Mouse (Mus musculus) adrenal gland, adult 2 months (tissue): Measurements from ENCODE around the gene Jund. TPM values are rescaled to one million over a fixed set of nuclear protein-coding genes. Genes with fewer than 3 reads are reported as not detected.

Source experiments
- DNase-seq: peaks from one replicate; pipeline ENCODE4 v3.0.0; 2021
- long read RNA-seq: library from polyadenylated mRNA; stranded (forward); transcript quantifications from one replicate; pipeline ENCODE4 v2.0.0, GENCODE M21; 2021
- polyA plus RNA-seq: library from polyadenylated mRNA; depleted of rRNA; stranded (reverse); fragments of >200 nt; gene quantifications from 2 replicates; pipeline ENCODE4 v1.2.3, GENCODE M21; 2012; rRNA removed
- total RNA-seq, 2 experiments: library from RNA; stranded (reverse); gene quantifications; 2 replicates each; pipeline ENCODE4 v1.2.3; 2021

Gene Jund
- total RNA-seq: 100 to 1,000 TPM; 214 to 246 TPM
- 1,009 and 1,256 TPM in 2 replicates for polyA plus RNA-seq
- long read RNA-seq, transcript Jund-201 (1 exons, 1,668 nt): major isoform, 642 of 642 reads
- long read RNA-seq, partial matches to known transcripts: 0 of 642 reads
- long read RNA-seq, other reads (novel, unspliced or antisense): 0 of 642 reads

DNA sequence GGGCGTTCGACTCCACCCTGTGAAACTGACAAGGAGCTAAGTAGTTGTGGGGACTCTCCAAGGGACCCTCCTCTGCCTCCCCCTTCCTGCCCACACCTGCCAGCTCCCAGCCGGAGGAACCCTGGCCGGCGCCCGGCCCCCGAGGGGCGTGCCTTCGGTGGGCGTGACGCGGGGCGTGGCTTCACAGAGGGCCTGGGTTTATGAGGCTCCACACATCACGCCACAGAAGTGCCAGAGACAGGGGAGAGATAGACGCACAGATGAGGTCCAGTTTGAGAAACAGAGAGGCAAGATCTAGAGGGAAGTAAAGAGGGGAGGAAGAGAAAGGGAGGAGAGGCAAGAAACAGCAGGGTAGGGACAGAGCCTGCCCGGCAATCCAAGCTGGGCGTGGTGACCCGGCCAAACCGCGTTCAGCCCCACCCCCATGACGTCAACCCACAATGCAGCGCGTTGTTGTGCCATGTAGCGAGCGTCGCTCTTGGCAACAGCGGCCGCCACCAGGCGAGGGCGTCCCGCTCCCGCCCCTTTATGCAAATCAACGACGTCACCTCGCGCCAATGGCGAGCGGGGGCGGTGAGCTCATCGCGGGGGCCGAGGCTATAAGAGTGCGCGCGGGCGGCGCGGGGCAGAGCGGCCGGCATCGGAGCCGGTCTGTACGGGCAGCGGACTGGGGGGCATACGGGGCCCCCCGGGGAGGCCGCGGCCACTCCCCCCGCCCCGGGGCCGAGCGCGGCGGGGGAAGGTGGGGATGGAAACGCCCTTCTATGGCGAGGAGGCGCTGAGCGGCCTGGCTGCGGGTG is at the start of gene Jund:
TSS of gene Jund (plus strand) at position 640 of the 800 bp plus-strand sequence.
- DNase-seq: peak; percentile 99

DNA sequence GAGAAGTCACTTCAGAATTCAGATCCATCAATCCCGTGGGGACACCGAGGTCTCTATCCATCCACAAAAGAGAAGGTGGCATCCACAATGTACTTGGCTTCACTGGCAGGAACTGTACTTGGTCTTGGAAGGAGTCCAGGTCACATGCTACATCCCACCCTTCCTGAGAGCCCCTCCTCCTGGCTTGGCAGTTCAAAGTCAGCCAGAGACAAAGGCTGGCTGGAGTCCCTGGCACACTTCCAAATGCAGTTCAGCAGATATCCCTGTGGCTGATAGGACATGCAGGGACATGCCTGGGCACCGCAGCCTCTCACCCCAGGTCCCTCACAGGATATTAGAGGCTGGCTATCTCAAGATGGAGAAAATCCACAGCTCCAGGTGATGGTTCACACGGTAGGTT is 49.4 kb upstream of the Jund start:
- DNase-seq: peak; percentile 91

DNA sequence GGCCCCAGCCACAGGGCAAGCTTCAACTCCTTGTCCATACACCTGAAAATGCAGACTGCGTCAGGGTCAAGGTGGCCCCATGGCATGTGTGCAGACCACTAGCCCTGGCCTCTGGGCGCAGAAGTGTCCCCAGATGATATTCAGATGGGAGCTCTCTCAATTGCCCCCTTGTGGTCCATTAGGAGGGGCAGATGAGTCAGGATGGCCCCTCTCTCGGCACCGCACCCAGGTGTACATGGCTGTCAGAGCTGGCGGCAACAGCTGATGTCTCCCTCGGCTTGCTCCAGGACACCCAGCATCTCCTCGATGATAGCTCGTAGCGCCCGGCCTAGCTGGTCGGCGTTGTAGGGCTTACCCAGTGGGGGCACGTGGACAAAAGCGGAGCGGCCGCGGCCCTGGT is 48.4 kb upstream of the Jund start:
- DNase-seq: no peak

DNA sequence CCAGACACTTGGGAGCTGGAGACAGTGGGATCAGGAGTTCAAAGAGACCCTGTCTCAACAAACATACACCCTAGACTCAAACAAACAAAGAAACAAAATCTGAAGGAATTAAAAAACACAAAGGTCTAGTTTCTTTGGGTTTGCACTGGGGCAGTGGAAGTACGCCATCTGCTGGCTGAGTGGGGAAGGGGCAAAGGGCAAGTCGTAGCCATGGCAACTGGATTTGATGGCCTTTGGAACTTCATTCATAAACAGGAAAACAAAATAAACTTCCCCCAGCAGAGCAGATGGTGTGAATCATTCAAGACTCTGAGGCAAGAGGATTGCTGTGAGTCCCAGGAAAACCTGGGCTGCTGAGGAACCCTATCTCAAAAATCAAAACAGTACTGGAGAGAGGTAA is 45.5 kb upstream of the Jund start:
- peak; percentile 77 for DNase-seq

DNA sequence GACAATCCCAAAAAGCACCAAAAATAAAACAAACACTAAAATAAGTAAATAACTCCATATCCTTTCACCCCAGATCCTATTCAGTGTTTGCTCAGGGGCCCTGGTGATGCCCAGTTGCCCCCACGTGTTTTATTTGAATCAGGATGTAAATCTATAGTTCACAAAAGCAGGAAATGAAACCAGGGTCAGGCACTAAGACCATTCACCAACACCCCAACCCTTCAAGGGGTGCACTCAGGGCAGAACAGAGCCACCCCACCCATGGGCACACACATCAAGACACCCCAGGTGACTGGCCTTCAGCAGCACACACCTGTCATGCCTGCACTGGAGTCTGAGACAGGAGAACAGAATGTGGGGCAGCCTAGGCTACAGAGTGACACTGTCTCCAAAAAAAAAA is 44.6 kb upstream of the Jund start:
- no peak for DNase-seq

DNA sequence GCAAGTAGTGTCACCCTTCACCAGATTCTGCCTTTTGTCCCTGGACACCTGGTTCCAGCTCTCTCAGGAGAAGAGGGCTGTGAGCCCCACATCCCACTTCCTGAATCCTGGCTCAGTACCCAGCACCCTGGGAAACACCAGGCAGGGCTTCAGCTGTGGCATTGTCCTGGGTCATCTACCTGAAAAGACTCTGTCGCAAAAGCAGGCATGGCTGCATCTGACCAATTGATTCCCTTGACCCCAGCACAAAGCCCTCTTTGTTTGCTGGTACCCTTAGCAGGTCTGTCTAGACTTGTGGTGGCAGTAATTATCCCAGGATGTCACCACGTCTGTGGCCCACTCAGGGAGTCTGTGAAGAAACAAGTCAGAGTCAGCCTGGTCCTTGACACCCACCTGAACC is 43.3 kb upstream of the Jund start:
- no peak for DNase-seq

DNA sequence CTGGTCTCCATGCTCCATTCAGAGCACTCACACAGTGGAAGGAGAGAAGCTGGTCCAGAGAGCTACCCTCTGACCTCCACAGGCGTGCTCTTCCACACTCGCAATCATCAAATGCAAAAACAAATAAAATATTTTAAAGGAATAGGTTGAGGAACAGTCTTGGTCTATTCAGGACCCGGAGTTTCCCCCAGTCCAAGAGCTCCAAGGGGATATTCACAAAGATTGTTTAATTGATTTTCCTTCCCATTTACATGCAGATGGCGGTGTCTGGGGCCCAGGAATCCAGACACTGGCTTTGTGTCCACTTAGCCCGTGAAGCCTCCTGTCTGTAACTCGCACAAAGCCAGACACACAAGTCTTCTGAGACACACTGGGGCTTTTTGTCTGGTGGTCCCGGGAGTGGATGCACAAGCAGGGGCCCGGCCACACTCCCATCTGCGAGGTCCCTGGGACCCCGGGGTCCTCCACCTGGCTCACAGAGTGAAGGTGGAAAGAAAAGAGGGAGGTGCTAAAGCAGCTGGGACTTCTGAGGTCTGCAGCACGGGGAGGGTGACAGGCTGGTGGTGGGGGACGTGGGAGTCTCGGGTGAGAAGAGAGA is 42.5 kb upstream of the Jund start:
- DNase-seq: no peak

DNA sequence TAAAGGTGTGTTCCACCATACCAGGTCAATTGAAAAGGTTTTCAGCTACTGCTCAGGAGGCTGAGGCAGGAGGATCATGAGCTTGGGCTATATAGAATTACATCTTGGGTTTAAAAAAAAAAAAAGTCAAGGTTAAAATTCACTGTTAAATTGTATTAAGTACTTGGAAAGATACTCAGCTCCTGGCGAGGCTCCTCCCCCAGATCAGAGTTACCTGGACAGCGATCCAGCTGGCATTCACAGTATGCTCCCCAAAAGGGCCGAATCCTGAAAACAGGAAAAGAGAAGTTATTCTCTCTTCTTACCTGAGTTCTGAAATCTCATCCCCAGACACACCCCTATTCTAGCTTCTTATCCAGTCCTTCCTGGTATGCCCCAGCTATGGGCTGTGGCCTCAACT is 41.5 kb upstream of the Jund start:
- DNase-seq: no peak

DNA sequence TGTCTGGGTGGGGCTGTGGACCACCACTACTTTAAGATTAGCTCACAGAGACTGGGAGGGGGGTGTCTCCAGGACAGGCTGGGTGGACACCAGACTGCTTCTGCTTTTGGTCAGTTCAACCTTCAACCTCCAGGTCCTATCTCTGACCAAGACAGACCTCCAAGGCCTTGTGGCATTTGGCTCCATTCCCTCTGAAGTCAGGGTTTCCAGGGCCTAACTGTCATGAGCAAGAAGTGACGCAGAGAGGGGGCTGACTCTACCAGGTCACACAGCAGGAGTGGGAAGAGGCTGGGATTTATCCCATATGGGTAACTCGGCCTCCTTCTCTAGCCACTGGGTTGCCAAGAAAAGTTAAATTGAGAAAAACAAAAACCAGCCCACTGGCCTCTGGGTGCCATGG is 41.0 kb upstream of the Jund start:
- DNase-seq: peak; percentile 89

DNA sequence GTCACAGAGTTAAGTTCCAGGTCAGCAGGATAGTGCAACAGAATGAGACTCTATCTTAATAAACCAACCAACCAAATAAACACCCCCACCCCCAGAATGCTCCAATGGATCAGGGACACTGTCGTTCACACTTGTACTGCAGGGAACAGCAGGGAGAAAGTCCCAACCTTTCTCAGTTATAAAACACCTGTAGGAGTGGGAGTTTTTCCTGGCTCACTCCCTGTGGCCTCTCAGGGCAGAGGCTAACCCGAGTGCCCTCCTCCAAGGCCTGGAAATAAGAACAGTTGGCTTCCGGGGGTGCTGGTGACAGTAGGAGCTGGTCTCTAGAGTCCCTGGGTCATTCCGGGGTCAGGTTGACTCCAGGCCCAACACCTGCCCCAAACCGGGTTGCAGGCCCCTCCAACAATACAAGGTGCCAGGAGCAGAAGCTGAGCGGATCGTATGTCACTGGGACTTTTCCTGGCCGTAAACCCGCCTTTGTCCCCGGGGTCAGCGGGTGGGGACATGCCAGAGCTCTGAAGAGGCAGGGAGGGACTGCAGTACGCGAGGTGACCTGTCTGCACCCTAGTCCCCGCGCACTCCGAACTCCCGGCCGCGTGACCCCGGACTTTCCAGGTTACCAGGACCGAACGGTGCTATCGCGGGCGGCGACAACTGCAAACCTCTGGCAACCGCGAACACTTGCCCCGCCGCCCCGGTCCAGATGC is 39.7 kb upstream of the Jund start:
- DNase-seq: no peak

DNA sequence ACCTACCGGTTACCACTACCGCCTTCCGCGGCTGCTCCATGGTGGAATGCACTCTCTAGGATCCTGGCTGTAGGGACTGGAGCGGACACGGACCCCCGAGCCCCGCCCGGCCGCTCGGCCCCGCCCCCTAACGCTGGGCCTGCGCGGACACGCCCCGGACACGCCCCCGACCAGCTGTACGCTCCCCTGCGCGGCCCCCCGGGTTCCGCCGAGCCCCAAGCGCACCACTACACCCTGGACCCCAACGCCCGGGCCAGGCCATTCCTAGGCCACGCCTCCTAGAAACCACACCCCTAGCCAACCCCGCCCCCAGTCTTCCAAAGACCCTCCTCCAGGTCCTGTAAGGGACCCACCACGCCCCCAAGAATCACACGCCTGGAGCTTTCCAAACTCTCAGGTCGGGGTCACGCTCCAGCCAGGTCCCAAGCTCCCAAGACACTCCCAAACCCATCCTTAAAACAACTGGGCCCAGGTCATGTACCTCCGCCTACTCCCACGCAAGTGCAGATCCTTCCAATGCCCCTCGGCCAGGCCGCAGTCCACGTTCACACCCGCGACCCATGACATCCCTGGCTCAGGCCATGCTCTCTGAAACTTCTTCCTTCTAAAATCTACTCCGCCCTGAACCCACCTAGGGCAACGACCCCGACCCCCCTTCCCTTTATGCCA is 39.0 kb upstream of the Jund start:
- peak; percentile 96 for DNase-seq

DNA sequence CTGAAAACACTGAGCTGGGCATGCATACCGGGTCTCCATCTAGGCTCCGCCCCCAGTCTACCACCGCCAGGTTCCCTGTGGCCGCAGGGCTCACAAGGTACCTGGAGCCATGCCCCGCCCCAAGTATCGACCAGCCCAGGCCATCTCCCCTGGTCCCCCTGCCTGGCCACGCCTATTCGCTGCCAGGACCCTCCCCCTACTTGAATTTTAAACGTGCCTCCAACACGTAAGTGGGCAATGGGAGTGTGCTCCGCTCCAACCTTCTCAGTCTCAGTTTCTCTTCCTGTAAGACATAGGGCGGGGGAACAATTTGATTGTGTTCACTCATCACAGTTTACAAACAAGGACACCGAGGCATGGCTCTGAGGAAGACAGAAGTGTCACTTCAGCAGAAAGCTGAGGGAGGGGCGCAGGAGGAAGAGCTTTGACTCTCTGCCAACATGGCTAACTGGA is 38.5 kb upstream of the Jund start, which contains the start of gene Pgpep1:
TSS of gene Pgpep1 (minus strand) at position 116 of the 453 bp plus-strand sequence.
- no peak for DNase-seq

DNA sequence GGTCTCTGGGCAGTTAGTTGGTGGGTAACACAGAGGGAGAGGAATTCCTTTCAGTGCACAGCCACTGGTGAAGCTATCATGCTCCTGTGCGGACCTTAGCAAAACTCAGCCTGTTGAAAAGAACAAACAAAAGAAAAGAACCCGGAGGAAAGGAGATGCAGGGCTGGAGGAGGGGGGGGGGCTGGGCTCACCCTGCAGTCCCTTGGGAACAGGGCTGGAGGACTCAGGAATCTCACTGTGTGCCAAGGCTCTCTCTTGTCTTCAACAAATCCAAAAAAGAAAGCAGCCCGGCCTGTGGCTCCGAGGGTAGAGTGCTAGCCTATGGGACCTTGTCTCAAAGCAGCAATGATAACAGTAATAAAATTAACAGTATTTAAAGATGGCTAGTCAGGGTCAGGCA is 35.1 kb upstream of the Jund start:
- no peak for DNase-seq

DNA sequence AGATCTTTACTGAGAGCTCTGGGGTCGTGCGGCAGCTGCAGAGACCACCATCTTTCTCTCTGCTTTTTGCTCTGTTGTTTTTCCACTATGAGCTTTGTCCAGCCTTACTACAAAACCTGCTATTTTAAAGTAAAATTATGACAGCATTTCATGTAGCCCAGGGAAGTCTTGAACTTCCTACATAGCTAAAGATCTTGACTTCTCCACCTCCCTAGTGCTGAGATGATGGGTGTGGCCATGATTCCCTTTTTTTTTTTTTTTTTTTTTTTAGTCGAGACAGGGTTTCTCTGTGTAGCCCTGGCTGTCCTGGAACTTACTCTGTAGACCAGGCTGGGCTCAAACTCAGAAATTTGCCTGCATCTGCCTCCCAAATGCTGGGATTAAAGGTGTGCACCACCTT is 34.1 kb upstream of the Jund start:
- no peak for DNase-seq

DNA sequence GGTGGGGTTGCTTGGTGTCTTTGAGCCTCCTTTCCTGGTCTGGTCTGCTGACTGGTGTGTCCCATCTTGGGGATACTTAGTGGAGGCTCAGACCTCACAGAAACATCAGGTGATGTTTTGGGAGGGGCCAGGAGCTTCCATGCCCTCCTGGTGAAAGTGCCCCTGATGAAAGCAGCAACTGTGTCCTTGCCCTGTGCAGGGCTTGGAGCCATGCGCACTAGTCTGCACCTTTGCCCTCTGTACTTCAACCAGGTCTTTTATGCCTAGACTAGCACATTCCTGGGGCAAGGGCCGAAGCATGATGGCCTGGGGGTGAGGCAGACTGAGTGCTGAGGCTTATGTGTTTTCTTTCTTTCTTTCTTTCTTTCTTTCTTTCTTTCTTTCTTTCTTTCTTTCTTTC is 33.1 kb upstream of the Jund start:
- DNase-seq: no peak

DNA sequence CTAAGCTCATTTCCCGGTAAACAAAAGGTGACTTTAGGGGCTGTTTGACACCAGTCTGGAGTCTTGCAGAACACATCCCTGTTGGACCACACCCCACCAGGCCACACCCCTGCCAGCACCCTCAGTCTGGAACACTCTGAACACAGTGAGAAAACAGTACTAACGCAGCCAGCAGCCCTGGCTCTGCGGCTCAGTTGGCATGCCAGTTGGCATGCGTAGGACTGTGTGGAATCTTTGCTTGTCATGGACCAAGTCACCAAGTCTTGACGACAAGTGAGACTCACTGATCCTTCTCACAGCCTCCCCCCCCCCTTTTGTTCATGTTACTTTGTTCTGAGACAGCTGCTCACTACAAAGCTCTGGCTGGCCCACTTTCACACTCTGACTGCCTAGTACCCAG is 31.7 kb upstream of the Jund start:
- no peak for DNase-seq

DNA sequence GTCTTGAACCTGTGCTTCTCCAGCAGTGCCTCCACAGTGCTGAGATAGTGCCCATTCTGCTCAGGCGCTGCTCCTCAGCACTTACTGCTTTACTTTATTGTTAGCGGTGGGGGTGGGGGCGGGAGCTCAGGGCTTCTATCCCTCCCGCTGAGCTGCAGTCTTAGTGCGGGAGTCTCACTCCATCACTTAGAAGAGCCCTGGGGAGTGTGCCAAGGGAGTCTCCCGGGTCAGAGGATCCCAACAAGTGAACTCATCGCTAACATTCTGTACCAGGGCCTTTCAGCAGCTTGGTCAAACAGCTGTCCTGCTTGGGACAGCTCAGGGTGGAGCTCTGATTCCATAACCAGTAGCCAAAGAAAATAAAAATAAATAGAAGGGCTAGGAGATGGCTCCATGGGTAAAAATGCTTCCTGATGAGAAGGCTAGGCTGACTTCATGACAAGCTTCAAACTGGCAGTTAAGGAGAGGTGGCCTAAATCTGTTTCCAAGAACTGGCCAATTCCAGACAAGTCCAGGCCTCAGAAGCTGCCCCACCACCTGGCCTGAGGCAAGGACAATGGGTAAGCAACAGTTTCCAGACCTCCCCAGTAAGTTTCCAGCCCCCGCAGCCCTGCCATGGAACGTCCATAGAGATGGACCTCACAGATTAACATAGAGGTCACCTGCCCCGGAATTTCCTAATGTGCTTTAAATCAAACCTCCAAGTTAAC is 27.0 kb upstream of the Jund start:
- no peak for DNase-seq

DNA sequence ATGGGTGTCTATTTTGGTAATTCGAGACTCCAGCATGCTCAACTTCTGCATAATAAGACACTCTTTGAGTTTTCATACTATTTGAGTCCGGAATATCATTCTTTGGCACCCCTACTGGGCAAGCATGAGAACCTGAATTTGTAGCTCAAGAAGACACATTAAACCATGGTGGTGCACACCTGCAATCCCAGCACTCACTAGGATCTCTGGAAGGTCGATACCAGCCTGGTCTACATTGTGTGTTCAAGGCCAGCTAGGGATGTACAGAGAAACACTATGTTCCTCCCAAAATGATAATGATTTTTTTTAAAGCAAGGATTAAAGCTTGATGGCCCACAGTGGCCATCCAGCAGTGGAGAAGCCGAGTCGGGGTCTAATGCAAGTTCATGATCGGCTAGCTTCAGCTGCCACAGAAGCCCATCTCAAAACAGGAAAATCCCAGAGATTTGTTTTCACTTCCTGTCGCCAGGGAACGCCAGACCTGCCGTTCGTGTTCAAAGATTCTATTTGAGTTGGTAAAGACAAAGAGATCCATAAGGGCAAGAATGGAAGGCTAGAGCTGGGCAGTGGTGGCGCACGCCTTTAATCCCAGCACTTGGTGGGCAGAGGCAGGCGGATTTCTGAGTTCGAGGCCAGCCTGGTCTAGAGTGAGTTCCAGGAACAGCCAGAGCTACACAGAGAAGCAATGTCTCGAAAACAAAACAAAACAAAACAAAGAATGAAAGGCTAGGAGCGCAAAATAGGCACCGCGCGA is 26.2 kb upstream of the Jund start:
- no peak for DNase-seq

DNA sequence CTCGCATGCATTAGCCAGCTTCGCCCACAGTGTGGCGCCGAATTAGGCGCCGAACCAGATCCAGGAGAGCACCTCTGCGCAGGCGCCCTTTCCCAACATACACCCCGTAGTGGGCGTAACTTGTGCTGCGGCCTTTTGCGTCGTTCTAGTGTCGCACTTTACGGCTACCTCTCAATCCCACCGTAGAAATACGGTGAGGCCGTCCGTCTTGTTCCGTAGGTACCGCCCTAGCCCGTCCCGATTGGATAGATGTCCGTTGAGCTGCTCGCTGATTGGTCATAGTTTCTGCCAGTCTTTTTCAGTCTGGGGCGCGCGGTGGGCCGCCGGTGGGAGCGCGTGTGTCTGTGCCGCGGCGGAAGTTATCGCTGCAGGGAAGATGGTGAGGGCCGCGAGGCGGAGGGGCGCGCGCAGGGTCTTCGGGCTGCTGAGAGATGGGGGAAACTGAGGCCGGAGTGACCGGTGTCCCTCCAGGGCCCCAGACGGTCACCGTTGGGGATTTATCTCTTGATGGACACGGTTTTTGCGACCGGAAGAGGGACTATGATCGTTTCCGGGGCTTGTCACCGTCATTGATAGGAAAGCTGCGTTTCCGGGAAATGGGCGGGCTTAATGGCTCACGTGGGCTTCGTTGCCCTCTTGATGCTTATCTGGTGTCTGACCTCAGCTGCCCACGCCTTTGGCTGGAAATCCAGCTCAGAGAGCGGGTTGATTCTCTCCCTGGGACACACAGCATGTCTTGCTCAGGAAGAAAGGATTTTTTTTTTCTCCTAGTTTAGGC is 25.5 kb upstream of the Jund start, which contains the start of gene Lsm4:
TSS of gene Lsm4 (plus strand) at position 170 of the 778 bp plus-strand sequence.
- DNase-seq: peak; percentile 98

DNA sequence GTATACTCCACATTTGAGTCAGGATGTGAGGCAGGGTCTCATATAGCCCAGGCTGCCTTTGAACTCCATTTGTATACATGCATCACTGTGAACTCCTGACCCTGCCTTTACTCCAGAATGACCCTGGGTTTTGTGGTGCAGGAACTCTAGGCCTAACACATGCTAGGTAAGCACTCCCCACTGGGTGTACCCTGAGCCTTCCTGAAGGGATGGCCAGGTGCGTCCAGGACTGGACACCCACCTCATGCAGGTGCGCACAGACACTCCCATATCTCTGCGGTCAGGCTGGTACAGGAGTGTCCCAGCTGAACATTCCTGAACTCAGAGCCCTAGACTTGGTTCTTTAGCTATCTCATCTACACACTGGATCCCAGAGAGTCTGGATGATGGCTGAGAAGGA is 24.6 kb upstream of the Jund start:
- DNase-seq: no peak
